Mouse (Mus musculus) midbrain, embryonic 15.5 days (tissue): ENCODE measurements around the gene Smyd5. TPM values are rescaled to one million over a fixed set of nuclear protein-coding genes. Genes with fewer than 3 reads are reported as not detected.

Source experiments
- ATAC-seq: fragments of 200-750 bp; cut with Nextera tagmentation; replicated peaks from 2 replicates; pipeline ENCODE4 v1.8.0; 2017; ENCODE audit warnings: moderate TSS enrichment
- H3K27ac ChIP-seq: fragments of 300-500 bp; sonication (generic); 2 replicates; pipeline ENCODE4 v1.5.1; 2015; ENCODE audit warnings: mild to moderate bottlenecking, inconsistent platforms
- H3K27me3 ChIP-seq: fragments of 300-500 bp; sonication (generic); replicated peaks from 2 replicates; pipeline ENCODE4 v1.6.1; 2015; ENCODE audit warnings: inconsistent platforms
- H3K36me3 ChIP-seq: fragments of 300-500 bp; sonication (generic); replicated peaks from 2 replicates; pipeline ENCODE4 v1.6.1; 2015; ENCODE audit warnings: inconsistent platforms
- H3K4me1 ChIP-seq: fragments of 300-500 bp; sonication (generic); 2 replicates; pipeline ENCODE4 v1.6.1; 2015; ENCODE audit warnings: inconsistent platforms
- H3K4me2 ChIP-seq: fragments of 300-500 bp; sonication (generic); 2 replicates; pipeline ENCODE4 v1.6.1; 2015; ENCODE audit warnings: inconsistent platforms, mild to moderate bottlenecking, moderate library complexity
- H3K4me3 ChIP-seq: fragments of 300-500 bp; sonication (generic); 2 replicates; pipeline ENCODE4 v1.5.1; 2015; ENCODE audit warnings: mild to moderate bottlenecking, inconsistent platforms
- H3K9ac ChIP-seq: fragments of 300-500 bp; sonication (generic); 2 replicates; pipeline ENCODE4 v1.6.1; 2015; ENCODE audit warnings: mild to moderate bottlenecking, inconsistent platforms
- H3K9me3 ChIP-seq: fragments of 300-500 bp; sonication (generic); 2 replicates; pipeline ENCODE4 v1.6.1; 2016; ENCODE audit warnings: inconsistent platforms
- WGBS: fragments of 180-500 bp; shearing (Covaris S2); methylation state at CpG from one replicate; pipeline ENCODE4 v1.1.7; 2015; ENCODE audit warnings: mixed read lengths; 5-methylcytosine and 5-hydroxymethylcytosine counted together
- polyA plus RNA-seq: library from polyadenylated mRNA; unstranded; fragments of >200 nt; fragmentation: Nextera tagmentation; extraction: Ambion mirVana; gene quantifications from 2 replicates; pipeline ENCODE4 v1.2.1, GENCODE M21; 2015

The Smyd5 gene
- polyA plus RNA-seq, 1 experiment from 2014 or later = 73.2 TPM

DNA sequence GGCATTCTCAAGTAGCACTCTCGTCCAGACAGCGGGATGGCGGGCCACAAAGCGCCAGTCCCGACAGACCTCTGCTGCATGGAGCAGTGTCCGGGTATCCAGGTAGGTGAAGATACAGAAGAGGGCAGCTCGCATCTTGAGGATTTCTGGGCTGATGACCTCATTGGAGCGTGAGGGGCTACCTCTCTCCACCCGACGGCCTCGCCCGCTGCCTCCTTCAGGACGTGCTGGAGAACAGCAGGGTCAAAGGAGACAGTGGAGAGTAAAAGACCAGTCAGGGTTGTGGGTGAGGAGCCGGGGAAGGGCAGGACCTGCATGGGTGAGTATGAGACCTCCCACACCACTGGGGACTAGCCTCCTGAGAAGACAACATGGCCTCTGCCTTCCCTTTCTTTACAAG, 46.6 kb downstream of the Smyd5 start:
- no peaks in the 10 kb centered on the region for H3K27me3 ChIP-seq
- no peak for ATAC-seq
- H3K27ac ChIP-seq = no peak overlapping the region
- no peaks in the 10 kb centered on the region for H3K4me1 ChIP-seq
- WGBS = 58% methylated on average over 14 of the region's 14 CpGs
- no peak overlapping the region for H3K9ac ChIP-seq
- no peak overlapping the region for H3K4me2 ChIP-seq
- 0 out of 2 replicates have a peak, but pooled peaks cover 5% of the 10 kb centered on the region for H3K36me3 ChIP-seq
- H3K4me3 ChIP-seq = no peak overlapping the region
- no peaks in the 10 kb centered on the region for H3K9me3 ChIP-seq

GRCm38 (mm10) chr6:85479979-85480378, 48.2 kb downstream of the Smyd5 start:
- ATAC-seq = no peak
- Histone ChIP-seq H3K9ac (no peak overlapping the region), H3K9me3 (no peaks in the 10 kb centered on the region), H3K27me3 (peaks cover 15% of the 10 kb centered on the region), H3K36me3 (no peaks in the 10 kb centered on the region), H3K4me2 (no peak overlapping the region), H3K4me3 (no peak overlapping the region), H3K4me1 (peaks cover 13% of the 10 kb centered on the region), H3K27ac (no peak overlapping the region)
- 83% methylated on average over 5 of the region's 5 CpGs for WGBS

DNA sequence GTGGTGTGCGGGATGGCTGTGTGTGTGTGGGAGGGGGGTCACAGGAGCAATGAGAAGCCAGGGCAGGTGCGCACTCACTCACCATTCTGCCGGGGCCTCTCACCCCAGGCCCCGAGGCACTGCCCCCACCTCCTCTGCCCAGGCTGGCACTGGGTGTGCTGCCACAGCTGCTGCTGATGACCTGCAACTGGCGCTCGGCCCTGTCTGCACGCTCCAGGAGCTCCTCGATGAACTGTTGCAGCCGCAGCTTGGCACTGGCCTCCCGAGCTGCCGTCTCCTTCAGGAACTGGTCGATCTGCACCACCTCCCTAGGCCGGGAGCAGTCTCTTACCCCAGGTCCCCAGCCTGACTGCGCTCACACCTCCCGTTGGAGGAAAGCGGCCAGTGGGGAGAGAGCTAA, 48.9 kb downstream of the Smyd5 start:
- no peak for ATAC-seq
- no peak overlapping the region for H3K4me2 ChIP-seq
- WGBS = 71% methylated on average over 16 of the region's 16 CpGs

GRCm38 (mm10) chr6:85483843-85484721, 52.3 kb downstream of the Smyd5 start:
- ATAC-seq = peak; percentile 40; the same call in 1 of the 2 replicates
- Histone ChIP-seq H3K9ac (peak overlapping the region; percentile 15; the same call in 1 of the 2 replicates), H3K27ac (no peak overlapping the region), H3K27me3 (peaks cover 35% of the 10 kb centered on the region), H3K36me3 (no peaks in the 10 kb centered on the region), H3K4me3 (peak overlapping the region; percentile 36), H3K4me2 (peak overlapping the region; percentile 53), H3K4me1 (peaks cover 13% of the 10 kb centered on the region), H3K9me3 (no peaks in the 10 kb centered on the region)
- 5% methylated on average over 86 of the region's 92 CpGs for WGBS

More for the DNA sequence above, 48.9 kb downstream of the Smyd5 start:
- H3K27ac ChIP-seq = no peak overlapping the region
- H3K4me1 ChIP-seq = peaks cover 13% of the 10 kb centered on the region
- H3K4me3 ChIP-seq = no peak overlapping the region
- H3K27me3 ChIP-seq = peaks cover 22% of the 10 kb centered on the region
- H3K9me3 ChIP-seq = no peaks in the 10 kb centered on the region
- H3K36me3 ChIP-seq = no peaks in the 10 kb centered on the region
- H3K9ac ChIP-seq = no peak overlapping the region

DNA sequence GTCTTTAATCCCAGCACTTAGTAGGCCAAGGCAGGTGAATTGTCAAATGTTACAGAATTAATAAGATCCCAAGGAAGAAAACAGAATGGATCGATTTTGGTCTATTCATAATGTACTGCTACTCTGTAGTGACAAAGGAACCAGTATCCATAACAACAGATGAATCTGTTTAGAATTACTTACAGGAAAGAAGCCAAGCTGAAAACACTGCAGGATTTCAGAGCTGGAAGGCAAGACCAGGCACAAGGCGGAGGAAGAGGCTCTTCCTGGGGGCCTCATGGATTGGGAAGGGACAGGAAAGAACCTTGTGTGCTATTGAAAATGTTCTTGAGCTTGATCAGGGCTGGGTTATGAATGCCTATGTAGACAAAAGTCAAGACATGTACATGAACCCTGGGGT, 53.9 kb downstream of the Smyd5 start:
- H3K9me3 ChIP-seq = no peaks in the 10 kb centered on the region
- peaks cover 13% of the 10 kb centered on the region for H3K4me1 ChIP-seq
- H3K27ac ChIP-seq = no peak overlapping the region
- no peaks in the 10 kb centered on the region for H3K36me3 ChIP-seq
- H3K4me3 ChIP-seq = no peak overlapping the region
- H3K27me3 ChIP-seq = peaks cover 35% of the 10 kb centered on the region
- no peak overlapping the region for H3K4me2 ChIP-seq
- WGBS = 68% methylated on average over 2 of the region's 2 CpGs
- no peak for ATAC-seq
- no peak overlapping the region for H3K9ac ChIP-seq

GRCm38 (mm10) chr6:85488510-85488909, 56.7 kb downstream of the Smyd5 start:
- Histone ChIP-seq H3K9ac (no peak overlapping the region), H3K4me3 (no peak overlapping the region), H3K4me2 (no peak overlapping the region), H3K9me3 (no peaks in the 10 kb centered on the region), H3K27ac (no peak overlapping the region), H3K4me1 (peaks cover 13% of the 10 kb centered on the region), H3K36me3 (no peaks in the 10 kb centered on the region), H3K27me3 (peaks cover 35% of the 10 kb centered on the region)
- ATAC-seq = no peak
- WGBS = 19% methylated on average over 4 of the region's 4 CpGs

GRCm38 (mm10) chr6:85489717-85490116, 57.9 kb downstream of the Smyd5 start:
- no peak for ATAC-seq
- 78% methylated on average over 3 of the region's 3 CpGs for WGBS

DNA sequence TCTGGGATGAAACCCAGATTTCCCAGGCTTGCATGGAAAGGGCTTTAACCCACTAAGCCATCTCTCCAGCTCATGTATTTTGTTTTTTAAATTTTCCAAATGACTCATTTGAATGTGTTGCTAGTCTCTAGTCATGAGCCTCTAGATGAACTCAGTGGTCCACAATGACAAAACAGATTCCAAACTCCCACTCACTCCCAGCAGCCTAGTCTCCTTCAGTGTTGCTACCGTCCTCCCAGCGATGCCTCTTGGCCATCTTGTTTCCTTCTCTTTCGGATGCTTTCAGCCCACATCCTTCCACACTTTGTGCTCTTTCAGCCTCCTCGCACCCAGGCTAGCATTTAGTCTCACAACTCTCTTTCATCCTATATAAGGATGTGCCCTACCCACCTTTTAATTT, 58.5 kb downstream of the Smyd5 start:
- Histone ChIP-seq H3K27ac (no peak overlapping the region), H3K4me3 (no peak overlapping the region), H3K4me2 (no peak overlapping the region), H3K4me1 (no peaks in the 10 kb centered on the region), H3K27me3 (peaks cover 17% of the 10 kb centered on the region), H3K9me3 (no peaks in the 10 kb centered on the region), H3K36me3 (no peaks in the 10 kb centered on the region), H3K9ac (no peak overlapping the region)
- ATAC-seq = no peak
- WGBS = 91% methylated on average over 4 of the region's 4 CpGs

More at GRCm38 (mm10) chr6:85489717-85490116, 57.9 kb downstream of the Smyd5 start:
- H3K27ac ChIP-seq = no peak overlapping the region
- H3K27me3 ChIP-seq = peaks cover 22% of the 10 kb centered on the region
- H3K9me3 ChIP-seq = no peaks in the 10 kb centered on the region
- H3K4me3 ChIP-seq = no peak overlapping the region
- no peak overlapping the region for H3K9ac ChIP-seq
- H3K36me3 ChIP-seq = no peaks in the 10 kb centered on the region
- peaks cover 1% of the 10 kb centered on the region for H3K4me1 ChIP-seq
- H3K4me2 ChIP-seq = no peak overlapping the region

DNA sequence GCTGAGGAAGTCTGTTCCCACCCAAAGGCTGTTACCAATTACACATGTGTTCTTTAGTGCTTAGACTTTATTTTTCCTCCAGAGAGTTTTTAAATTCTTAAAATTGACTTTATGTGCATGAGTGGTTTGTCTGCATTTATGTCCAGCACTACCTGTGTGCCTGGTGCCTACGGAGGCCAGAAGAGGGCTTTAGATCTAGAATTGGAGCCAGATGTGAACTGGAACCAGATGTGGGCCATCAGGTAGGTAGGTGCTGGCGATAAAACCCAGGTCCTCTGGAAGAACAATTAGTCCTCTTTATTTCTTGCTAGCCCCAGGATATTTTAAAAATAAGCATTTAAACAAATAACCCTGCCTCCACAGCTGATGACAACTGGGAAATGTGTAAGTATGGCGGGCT, 59.8 kb downstream of the Smyd5 start:
- Histone ChIP-seq H3K4me3 (no peak overlapping the region), H3K27me3 (peaks cover 4% of the 10 kb centered on the region), H3K4me2 (no peak overlapping the region), H3K4me1 (no peaks in the 10 kb centered on the region), H3K9ac (no peak overlapping the region), H3K9me3 (no peaks in the 10 kb centered on the region), H3K27ac (no peak overlapping the region), H3K36me3 (no peaks in the 10 kb centered on the region)
- 95% methylated on average over 3 of the region's 3 CpGs for WGBS
- ATAC-seq = no peak

Other genes starting within 250 kb of the Smyd5 start
- gene Emx1, start 244.6 kb upstream of the Smyd5 start, polyA plus RNA-seq = 1.4 and 3.2 TPM in 2 replicates
- gene Sfxn5, start 98.6 kb upstream of the Smyd5 start, polyA plus RNA-seq = 26.0 and 29.5 TPM in 2 replicates
- gene Rab11fip5, start 57.4 kb upstream of the Smyd5 start, polyA plus RNA-seq = 22.1 and 23.4 TPM in 2 replicates
- not detected in 2 replicates for gene Noto, start 8.1 kb upstream of the Smyd5 start, polyA plus RNA-seq
- gene Cct7, start 19.5 kb downstream of the Smyd5 start, polyA plus RNA-seq = 586 and 601 TPM in 2 replicates
- 18.5 and 22.6 TPM in 2 replicates for gene Pradc1, start 20.0 kb downstream of the Smyd5 start, polyA plus RNA-seq
- gene Fbxo41, start 71.0 kb downstream of the Smyd5 start, polyA plus RNA-seq = 11.4 and 11.5 TPM in 2 replicates
- gene Egr4, start 81.6 kb downstream of the Smyd5 start, polyA plus RNA-seq = not detected in 2 replicates
- 5.2 and 5.9 TPM in 2 replicates for gene Alms1, start 155.5 kb downstream of the Smyd5 start, polyA plus RNA-seq